Mouse (Mus musculus): ENCODE data around the gene Fgfr2. TPM values are rescaled to one million over a fixed set of nuclear protein-coding genes. Genes with fewer than 3 reads are reported as not detected.
A peak's percentile ranks its signal among the peaks of the same experiment; 100 is the strongest.

The Fgfr2 gene
- polyA plus RNA-seq, 1 experiment from 2014 or later: 93.4 TPM

DNA sequence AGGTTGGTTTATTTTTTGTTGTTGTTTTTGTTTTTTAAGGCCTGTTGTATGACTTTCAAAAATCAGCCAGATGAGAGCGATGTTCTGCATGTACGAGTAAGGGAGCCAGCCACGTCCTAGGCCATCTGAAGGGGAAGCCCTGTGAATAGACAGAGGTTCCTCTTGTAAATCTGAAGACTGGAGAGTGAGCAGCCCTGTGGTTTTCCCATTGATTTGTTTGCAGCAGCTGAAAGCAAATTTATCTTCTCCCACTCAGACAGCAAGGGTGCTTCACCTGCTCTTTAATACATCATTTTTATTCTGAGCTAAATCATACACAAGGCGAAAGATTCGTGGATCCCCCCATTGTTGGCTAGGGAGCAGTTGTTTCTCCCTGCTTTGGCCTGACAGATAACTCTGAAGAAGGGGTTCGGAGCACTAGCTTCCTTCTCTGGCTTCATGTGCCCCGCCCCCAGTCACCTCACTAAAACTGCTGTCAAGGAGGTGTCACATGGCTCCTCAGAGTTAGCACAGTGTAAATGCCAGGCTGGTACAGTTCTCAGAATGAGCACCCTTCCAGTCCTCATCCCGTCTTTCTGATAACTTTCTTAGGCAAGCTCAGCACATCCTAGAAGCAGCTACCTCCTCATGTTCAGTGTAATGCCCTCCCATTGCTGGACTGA, 818.6 kb downstream of the Fgfr2 start:
- Histone ChIP-seq H3K36me3 (ENCODE audit: control insufficient read depth, insufficient read depth, low read length) (no peaks in the 10 kb centered on the region), H3K4me3 (replicated peaks; ENCODE audit: low read length) (no peak overlapping the region), H3K4me2 (ENCODE audit: low read depth, low read length) (no peak overlapping the region), H3K9ac (ENCODE audit: low read length) (no peak overlapping the region), H3K9me3 (replicated peaks; ENCODE audit: control insufficient read depth, low read length) (no peaks in the 10 kb centered on the region), H3K4me1 (ENCODE audit: control insufficient read depth, insufficient read depth, low read length) (peaks cover 70% of the 10 kb centered on the region), H3K27me3 (ENCODE audit: control insufficient read depth, insufficient read depth, low read length) (no peaks in the 10 kb centered on the region), H3K27ac (ENCODE audit: low read length) (peak overlapping the region; percentile 16; the same call in 1 of the 2 replicates)
- ATAC-seq (ENCODE audit: insufficient read depth, low FRiP score): no peak
- 50% methylated on average over 8 of the region's 8 CpGs for WGBS

DNA sequence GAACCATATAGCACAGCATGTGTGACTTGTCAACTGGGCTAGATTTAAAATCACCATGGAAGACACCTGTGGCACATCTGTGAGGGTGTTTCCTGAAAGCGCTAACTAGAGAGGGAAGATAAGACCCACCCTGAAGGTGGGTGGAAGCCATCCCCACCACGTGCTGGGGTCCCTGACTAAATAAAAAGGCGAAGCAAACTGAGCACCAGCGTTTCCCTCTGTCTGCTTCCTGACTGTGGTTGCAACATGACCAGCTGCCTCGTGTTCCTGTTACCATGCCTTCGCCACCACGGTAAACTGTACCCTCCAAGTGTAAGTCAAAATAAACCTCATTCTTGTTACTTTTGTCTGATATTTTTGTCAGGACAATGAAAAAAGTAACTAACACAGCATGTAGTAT, 819.2 kb downstream of the Fgfr2 start:
- Histone ChIP-seq H3K9ac (ENCODE audit: low read length) (no peak overlapping the region), H3K36me3 (ENCODE audit: control insufficient read depth, insufficient read depth, low read length) (no peaks in the 10 kb centered on the region), H3K4me2 (ENCODE audit: low read depth, low read length) (no peak overlapping the region), H3K27ac (ENCODE audit: low read length) (no peak overlapping the region), H3K9me3 (replicated peaks; ENCODE audit: control insufficient read depth, low read length) (no peaks in the 10 kb centered on the region), H3K4me1 (ENCODE audit: control insufficient read depth, insufficient read depth, low read length) (peaks cover 65% of the 10 kb centered on the region), H3K4me3 (replicated peaks; ENCODE audit: low read length) (no peak overlapping the region), H3K27me3 (ENCODE audit: control insufficient read depth, insufficient read depth, low read length) (no peaks in the 10 kb centered on the region)
- WGBS: 58% methylated on average over 7 of the region's 7 CpGs
- ATAC-seq (ENCODE audit: insufficient read depth, low FRiP score): no peak

GRCm38 (mm10) chr7:132302508-132303241, 820.5 kb downstream of the Fgfr2 start:
- Histone ChIP-seq H3K27ac (ENCODE audit: low read length) (no peak overlapping the region), H3K4me1 (ENCODE audit: control insufficient read depth, insufficient read depth, low read length) (peaks cover 54% of the 10 kb centered on the region), H3K9me3 (replicated peaks; ENCODE audit: control insufficient read depth, low read length) (no peaks in the 10 kb centered on the region), H3K4me3 (replicated peaks; ENCODE audit: low read length) (no peak overlapping the region), H3K9ac (ENCODE audit: low read length) (no peak overlapping the region), H3K36me3 (ENCODE audit: control insufficient read depth, insufficient read depth, low read length) (no peaks in the 10 kb centered on the region), H3K4me2 (ENCODE audit: low read depth, low read length) (no peak overlapping the region), H3K27me3 (ENCODE audit: control insufficient read depth, insufficient read depth, low read length) (no peaks in the 10 kb centered on the region)
- no peak; the same call in 1 of the 2 replicates for ATAC-seq (ENCODE audit: insufficient read depth, low FRiP score)
- 67% methylated on average over 8 of the region's 8 CpGs for WGBS

GRCm38 (mm10) chr7:132299661-132300210, 823.4 kb downstream of the Fgfr2 start:
- ATAC-seq (ENCODE audit: insufficient read depth, low FRiP score): no peak
- no peaks in the 10 kb centered on the region for H3K36me3 ChIP-seq (ENCODE audit: control insufficient read depth, insufficient read depth, low read length)
- H3K4me3 ChIP-seq (replicated peaks; ENCODE audit: low read length): no peak overlapping the region
- peaks cover 47% of the 10 kb centered on the region for H3K4me1 ChIP-seq (ENCODE audit: control insufficient read depth, insufficient read depth, low read length)
- WGBS: 35% methylated on average over 5 of the region's 5 CpGs
- no peaks in the 10 kb centered on the region for H3K27me3 ChIP-seq (ENCODE audit: control insufficient read depth, insufficient read depth, low read length)
- no peak overlapping the region for H3K27ac ChIP-seq (ENCODE audit: low read length)
- H3K9me3 ChIP-seq (replicated peaks; ENCODE audit: control insufficient read depth, low read length): no peaks in the 10 kb centered on the region
- H3K9ac ChIP-seq (ENCODE audit: low read length): no peak overlapping the region
- no peak overlapping the region for H3K4me2 ChIP-seq (ENCODE audit: low read depth, low read length)

DNA sequence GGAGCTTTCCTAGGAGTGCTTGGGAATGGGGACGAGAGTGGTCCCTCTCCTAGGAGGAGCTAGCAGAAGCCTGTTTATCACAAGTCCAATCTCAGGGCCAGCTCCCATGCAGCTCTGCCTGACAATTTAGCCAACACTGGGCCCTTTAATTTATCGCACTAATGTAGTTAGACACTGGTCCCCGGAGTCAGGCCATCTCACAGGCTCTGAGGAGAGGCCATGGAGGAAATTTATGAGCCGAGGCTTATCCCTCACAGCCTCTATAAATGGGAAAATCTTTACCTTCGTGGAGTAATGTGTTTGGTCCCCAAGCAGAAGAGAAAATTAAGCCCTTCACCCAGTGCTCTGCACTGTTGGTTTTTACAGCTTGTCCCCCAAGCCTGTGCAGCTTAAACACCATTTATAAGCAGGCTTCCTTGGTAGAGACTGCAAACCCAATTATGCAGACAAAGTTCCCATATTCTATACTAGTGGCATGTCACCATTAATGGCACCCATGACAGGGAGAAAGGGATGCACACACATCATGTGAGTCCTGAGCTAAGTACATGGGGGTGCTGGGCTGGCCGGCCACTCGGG, 824.6 kb downstream of the Fgfr2 start:
- H3K9ac ChIP-seq (ENCODE audit: low read length): no peak overlapping the region
- H3K27me3 ChIP-seq (ENCODE audit: control insufficient read depth, insufficient read depth, low read length): no peaks in the 10 kb centered on the region
- H3K4me2 ChIP-seq (ENCODE audit: low read depth, low read length): no peak overlapping the region
- no peak for ATAC-seq (ENCODE audit: insufficient read depth, low FRiP score)
- no peaks in the 10 kb centered on the region for H3K36me3 ChIP-seq (ENCODE audit: control insufficient read depth, insufficient read depth, low read length)
- H3K9me3 ChIP-seq (replicated peaks; ENCODE audit: control insufficient read depth, low read length): no peaks in the 10 kb centered on the region
- H3K27ac ChIP-seq (ENCODE audit: low read length): no peak overlapping the region
- H3K4me3 ChIP-seq (replicated peaks; ENCODE audit: low read length): no peak overlapping the region
- WGBS: 84% methylated on average over 7 of the region's 7 CpGs
- peaks cover 42% of the 10 kb centered on the region for H3K4me1 ChIP-seq (ENCODE audit: control insufficient read depth, insufficient read depth, low read length)

DNA sequence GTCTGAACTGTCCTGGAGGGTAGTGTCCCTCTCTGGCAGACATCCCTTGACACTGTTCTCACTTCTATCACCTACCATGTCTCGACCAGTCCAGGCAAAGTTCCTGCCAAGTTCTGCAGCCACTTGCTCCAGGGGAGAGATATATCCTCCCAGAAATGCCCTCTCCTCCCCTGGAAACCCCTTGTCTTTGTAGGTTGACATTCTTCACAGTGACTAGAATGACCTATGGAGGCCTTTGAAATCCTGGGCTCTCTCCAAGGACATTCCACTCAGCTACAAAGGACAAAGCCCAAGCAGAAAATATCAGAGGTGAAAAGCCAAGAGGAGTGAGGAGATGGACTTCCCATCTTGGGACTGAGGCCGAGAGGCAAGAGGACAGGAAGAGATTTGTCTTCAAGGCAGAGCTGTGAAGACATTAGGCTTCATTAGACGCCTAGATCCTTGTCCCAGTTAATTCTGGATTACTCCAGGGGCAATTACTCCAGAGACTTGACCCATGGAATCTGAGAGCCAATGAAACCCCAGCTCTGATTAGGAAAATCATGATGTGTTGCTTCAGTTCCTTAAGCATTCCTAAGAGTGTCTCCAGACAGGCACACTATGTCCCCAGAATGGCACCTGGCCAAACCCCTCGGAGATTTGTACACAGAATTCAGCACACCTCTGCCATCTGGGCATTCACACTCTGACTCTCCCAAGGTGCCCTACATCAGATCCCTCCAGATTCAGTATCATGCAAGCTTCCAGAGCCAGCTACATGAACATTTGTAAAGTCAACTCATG, 826.3 kb downstream of the Fgfr2 start:
- Histone ChIP-seq H3K4me1 (ENCODE audit: control insufficient read depth, insufficient read depth, low read length) (peaks cover 28% of the 10 kb centered on the region), H3K36me3 (ENCODE audit: control insufficient read depth, insufficient read depth, low read length) (no peaks in the 10 kb centered on the region)
- ATAC-seq (ENCODE audit: insufficient read depth, low FRiP score): no peak

DNA sequence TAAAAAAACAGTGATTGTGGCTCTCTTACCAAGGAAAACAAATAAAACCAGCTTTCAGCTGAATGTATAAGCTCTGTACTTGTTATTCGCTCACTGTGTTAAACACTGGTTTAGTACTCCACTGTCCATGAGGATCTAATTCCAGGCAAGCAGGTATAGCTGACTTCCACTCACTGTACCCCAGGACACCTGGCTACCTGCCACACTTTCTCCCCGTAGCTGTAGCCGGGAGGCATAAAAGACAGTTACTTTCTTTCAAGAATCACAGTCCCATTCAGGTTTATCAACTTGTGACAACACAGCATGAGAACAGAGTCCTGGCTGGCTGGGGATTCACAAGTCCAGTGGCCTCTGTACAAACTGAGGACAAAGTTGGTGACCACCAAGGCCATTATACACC, 827.0 kb downstream of the Fgfr2 start:
- H3K4me1 ChIP-seq (ENCODE audit: control insufficient read depth, insufficient read depth, low read length): peaks cover 21% of the 10 kb centered on the region
- no peak overlapping the region for H3K9ac ChIP-seq (ENCODE audit: low read length)
- no peaks in the 10 kb centered on the region for H3K27me3 ChIP-seq (ENCODE audit: control insufficient read depth, insufficient read depth, low read length)
- H3K36me3 ChIP-seq (ENCODE audit: control insufficient read depth, insufficient read depth, low read length): no peaks in the 10 kb centered on the region
- H3K4me3 ChIP-seq (replicated peaks; ENCODE audit: low read length): no peak overlapping the region
- no peak overlapping the region for H3K27ac ChIP-seq (ENCODE audit: low read length)
- no peak overlapping the region for H3K4me2 ChIP-seq (ENCODE audit: low read depth, low read length)
- no peak for ATAC-seq (ENCODE audit: insufficient read depth, low FRiP score)
- H3K9me3 ChIP-seq (replicated peaks; ENCODE audit: control insufficient read depth, low read length): no peaks in the 10 kb centered on the region
- WGBS: 66% methylated on average over 3 of the region's 3 CpGs

More for the DNA sequence above, 826.3 kb downstream of the Fgfr2 start:
- no peak overlapping the region for H3K9ac ChIP-seq (ENCODE audit: low read length)
- no peaks in the 10 kb centered on the region for H3K9me3 ChIP-seq (replicated peaks; ENCODE audit: control insufficient read depth, low read length)
- no peak overlapping the region for H3K27ac ChIP-seq (ENCODE audit: low read length)
- H3K27me3 ChIP-seq (ENCODE audit: control insufficient read depth, insufficient read depth, low read length): no peaks in the 10 kb centered on the region
- no peak overlapping the region for H3K4me2 ChIP-seq (ENCODE audit: low read depth, low read length)
- no peak overlapping the region for H3K4me3 ChIP-seq (replicated peaks; ENCODE audit: low read length)
- WGBS: 64% methylated on average over 4 of the region's 4 CpGs

- Histone ChIP-seq H3K4me1 (ENCODE audit: control insufficient read depth, insufficient read depth, low read length) (peaks cover 54% of the 10 kb centered on the region), H3K9me3 (replicated peaks; ENCODE audit: control insufficient read depth, low read length) (no peaks in the 10 kb centered on the region), H3K9ac (ENCODE audit: low read length) (peak overlapping the region; percentile 22), H3K4me3 (replicated peaks; ENCODE audit: low read length) (no peak overlapping the region), H3K36me3 (ENCODE audit: control insufficient read depth, insufficient read depth, low read length) (no peaks in the 10 kb centered on the region), H3K4me2 (ENCODE audit: low read depth, low read length) (peak overlapping the region; percentile 31), H3K27me3 (ENCODE audit: control insufficient read depth, insufficient read depth, low read length) (no peaks in the 10 kb centered on the region), H3K27ac (ENCODE audit: low read length) (peak overlapping the region; percentile 89)
- no peak for ATAC-seq (ENCODE audit: insufficient read depth, low FRiP score)
- WGBS: 65% methylated on average over 3 of the region's 3 CpGs
Measured at GRCm38 (mm10) chr7:132287340-132287664, 835.8 kb downstream of the Fgfr2 start.

All from stomach, embryonic 16.5 days (tissue).